Mouse (Mus musculus) right cerebral cortex, postnatal 14 days (tissue): ENCODE results near the gene Cobll1.

Experiments used
- DNase-seq: peaks from one replicate; pipeline ENCODE4 v3.0.0; 2022

The Cobll1 gene

GRCm38 (mm10) chr2:65195233-65196010, 43.8 kb downstream of the Cobll1 start:
- DNase-seq: no peak

- no peak for DNase-seq
These were observed 46.0 kb downstream of the Cobll1 start for GRCm38 (mm10) chr2:65193091-65193795.

GRCm38 (mm10) chr2:65191398-65191797, 47.8 kb downstream of the Cobll1 start:
- DNase-seq: no peak

GRCm38 (mm10) chr2:65189346-65189745, 49.9 kb downstream of the Cobll1 start:
- no peak for DNase-seq

- no peak for DNase-seq
These were observed 50.6 kb downstream of the Cobll1 start for GRCm38 (mm10) chr2:65188585-65188984.

GRCm38 (mm10) chr2:65187652-65188051, 51.6 kb downstream of the Cobll1 start:
- DNase-seq: no peak

GRCm38 (mm10) chr2:65187164-65187563, 52.0 kb downstream of the Cobll1 start:
- no peak for DNase-seq

GRCm38 (mm10) chr2:65182747-65183146, 56.5 kb downstream of the Cobll1 start:
- no peak for DNase-seq

GRCm38 (mm10) chr2:65181736-65182135, 57.5 kb downstream of the Cobll1 start:
- DNase-seq: no peak

- DNase-seq: no peak
These were observed 58.0 kb downstream of the Cobll1 start for GRCm38 (mm10) chr2:65181066-65181716.

- no peak for DNase-seq
These were observed 63.6 kb downstream of the Cobll1 start for GRCm38 (mm10) chr2:65175645-65176044.

GRCm38 (mm10) chr2:65172071-65172470, 67.1 kb downstream of the Cobll1 start:
- no peak for DNase-seq

GRCm38 (mm10) chr2:65171516-65171915, 67.7 kb downstream of the Cobll1 start:
- no peak for DNase-seq

GRCm38 (mm10) chr2:65170693-65171456, 68.3 kb downstream of the Cobll1 start:
- no peak for DNase-seq

GRCm38 (mm10) chr2:65170256-65170655, 68.9 kb downstream of the Cobll1 start:
- no peak for DNase-seq

- no peak for DNase-seq
These were observed 75.2 kb downstream of the Cobll1 start for GRCm38 (mm10) chr2:65163990-65164389.

- no peak for DNase-seq
These were observed 76.6 kb downstream of the Cobll1 start for GRCm38 (mm10) chr2:65162625-65163024.

- DNase-seq: no peak
These were observed 77.5 kb downstream of the Cobll1 start for GRCm38 (mm10) chr2:65161715-65162114.

GRCm38 (mm10) chr2:65157981-65158651, 81.1 kb downstream of the Cobll1 start:
- no peak for DNase-seq

GRCm38 (mm10) chr2:65157325-65157724, 81.9 kb downstream of the Cobll1 start:
- DNase-seq: no peak

- DNase-seq: no peak
These were observed 90.3 kb downstream of the Cobll1 start for GRCm38 (mm10) chr2:65148928-65149327.

GRCm38 (mm10) chr2:65147431-65147830, 91.8 kb downstream of the Cobll1 start:
- DNase-seq: no peak
